Mouse (Mus musculus) midbrain, embryonic 16.5 days (tissue): Measurements from ENCODE around the gene Hnrnpa0. TPM values are rescaled to one million over a fixed set of nuclear protein-coding genes. Genes with fewer than 3 reads are reported as not detected.

ENCODE experiments used
- ATAC-seq: fragments of 200-750 bp; cut with Nextera tagmentation; 2 replicates; pipeline ENCODE4 v1.8.0; 2017; ENCODE audit warnings: moderate TSS enrichment
- H3K27ac ChIP-seq: fragments of 300-500 bp; sonication (generic); 2 replicates; pipeline ENCODE4 v1.5.1; 2014; ENCODE audit warnings: mild to moderate bottlenecking, low read length, mixed read lengths
- H3K27me3 ChIP-seq: fragments of 300-500 bp; sonication (generic); 2 replicates; pipeline ENCODE4 v1.6.1; 2014; ENCODE audit warnings: low read depth, low read length, mixed read lengths; ENCODE audit not compliant: control insufficient read depth, insufficient read depth
- H3K36me3 ChIP-seq: fragments of 300-500 bp; sonication (generic); 2 replicates; pipeline ENCODE4 v1.6.1; 2014; ENCODE audit warnings: mild to moderate bottlenecking, low read length, moderate library complexity, mixed read lengths; ENCODE audit not compliant: control insufficient read depth, insufficient read depth
- H3K4me1 ChIP-seq: fragments of 300-500 bp; sonication (generic); 2 replicates; pipeline ENCODE4 v1.6.1; 2014; ENCODE audit warnings: mild to moderate bottlenecking, low read length, mixed read lengths; ENCODE audit not compliant: control insufficient read depth, insufficient read depth
- H3K4me2 ChIP-seq: fragments of 300-500 bp; sonication (generic); 2 replicates; pipeline ENCODE4 v1.6.1; 2014; ENCODE audit warnings: mild to moderate bottlenecking, low read length, mixed read lengths
- H3K4me3 ChIP-seq: fragments of 300-500 bp; sonication (generic); 2 replicates; pipeline ENCODE4 v1.5.1; 2014; ENCODE audit warnings: low read depth, mild to moderate bottlenecking, low read length, moderate library complexity, mixed read lengths
- H3K9ac ChIP-seq: fragments of 300-500 bp; sonication (generic); 2 replicates; pipeline ENCODE4 v1.6.1; 2014; ENCODE audit warnings: low read depth, low read length, mixed read lengths
- H3K9me3 ChIP-seq: fragments of 300-500 bp; sonication (generic); replicated peaks from 2 replicates; pipeline ENCODE4 v1.6.1; 2014; ENCODE audit warnings: mild to moderate bottlenecking, low read length, mixed read lengths; ENCODE audit not compliant: control insufficient read depth, poor library complexity, severe bottlenecking
- WGBS: fragments of 180-500 bp; shearing (Covaris S2); extraction: QIAGEN DNeasy Blood & Tissue Kit; methylation state at CpG from one replicate; pipeline ENCODE4 v1.1.7; 2014; 5-methylcytosine and 5-hydroxymethylcytosine counted together
- polyA plus RNA-seq: library from polyadenylated mRNA; unstranded; fragments of >200 nt; fragmentation: Nextera tagmentation; extraction: Ambion mirVana; gene quantifications from 2 replicates; pipeline ENCODE4 v1.2.1, GENCODE M21; 2015

The Hnrnpa0 gene
- polyA plus RNA-seq, 1 experiment from 2014 or later, result 46.5 TPM

DNA sequence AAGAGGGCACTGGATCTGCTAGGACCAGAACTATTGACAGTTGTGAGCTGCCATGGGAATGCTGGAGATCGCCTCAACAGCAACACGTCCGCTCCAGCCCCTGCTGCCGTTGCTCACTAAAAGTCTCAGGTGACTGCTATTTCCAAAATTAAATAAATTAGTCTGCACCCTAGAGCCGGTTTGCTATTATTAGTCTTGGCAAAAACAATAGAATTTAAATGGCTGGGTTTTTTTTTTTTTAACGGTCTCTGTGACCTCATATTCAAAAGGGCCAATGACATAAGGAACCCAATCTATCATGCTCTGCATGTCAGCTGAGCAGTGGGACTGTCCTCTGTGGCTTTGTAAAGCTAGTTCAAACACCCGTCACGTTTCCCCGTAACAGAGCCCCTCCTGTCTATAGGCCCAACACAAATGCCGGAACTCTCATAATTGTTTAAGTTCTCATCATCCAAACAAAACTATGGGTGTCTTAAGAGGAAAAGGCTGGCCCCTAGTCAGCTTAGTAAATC, 5.5 kb downstream of the Hnrnpa0 start:
- Histone ChIP-seq H3K9ac (no peak overlapping the region), H3K27me3 (no peaks in the 10 kb centered on the region), H3K4me3 (no peak overlapping the region), H3K27ac (no peak overlapping the region), H3K36me3 (0 out of 2 replicates have a peak, but pooled peaks cover 2% of the 10 kb centered on the region), H3K9me3 (no peaks in the 10 kb centered on the region), H3K4me1 (peaks cover 21% of the 10 kb centered on the region), H3K4me2 (no peak overlapping the region)
- ATAC-seq, result no peak
- 65% methylated on average over 10 of the region's 10 CpGs for WGBS

DNA sequence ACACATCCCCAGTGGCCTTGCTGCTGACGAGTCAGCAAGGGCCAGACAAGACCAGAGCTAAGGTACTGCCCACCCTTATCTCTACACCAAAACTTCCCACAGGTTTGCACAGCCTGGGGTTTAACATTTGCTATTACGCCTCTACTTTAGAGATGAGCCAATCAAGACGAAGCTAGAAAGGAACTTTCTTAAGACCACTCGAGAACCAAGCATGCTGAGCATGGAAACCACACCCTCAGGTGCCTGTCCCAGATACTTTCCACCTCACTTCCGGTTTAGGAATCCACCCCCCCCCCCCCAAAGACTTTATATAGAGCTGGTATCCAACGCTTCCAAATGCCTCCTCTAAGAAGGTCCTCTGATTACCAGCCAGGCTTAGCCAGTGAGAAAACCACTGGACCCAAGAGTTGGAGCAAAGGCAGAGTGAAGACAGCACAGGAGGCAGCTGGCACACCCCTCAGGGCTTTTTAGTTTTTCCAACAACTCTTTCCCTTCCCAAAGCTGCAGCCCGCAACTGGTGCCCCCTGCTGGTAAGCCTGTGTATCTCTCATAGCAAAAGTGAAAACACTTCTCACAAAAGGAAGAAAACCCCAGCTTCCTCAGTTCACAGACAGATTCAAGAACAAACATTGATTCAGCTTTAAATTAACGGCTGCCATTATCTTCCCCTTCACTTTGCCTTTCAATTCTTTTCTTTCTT, 10.9 kb downstream of the Hnrnpa0 start:
- H3K27me3 ChIP-seq, result no peaks in the 10 kb centered on the region
- H3K4me3 ChIP-seq, result no peak overlapping the region
- H3K4me2 ChIP-seq, result no peak overlapping the region
- no peaks in the 10 kb centered on the region for H3K9me3 ChIP-seq
- peaks cover 6% of the 10 kb centered on the region; the same call in 1 of the 2 replicates for H3K4me1 ChIP-seq
- no peak overlapping the region for H3K9ac ChIP-seq
- WGBS, result 72% methylated on average over 8 of the region's 8 CpGs
- no peak overlapping the region for H3K27ac ChIP-seq
- ATAC-seq, result no peak
- H3K36me3 ChIP-seq, result no peaks in the 10 kb centered on the region

DNA sequence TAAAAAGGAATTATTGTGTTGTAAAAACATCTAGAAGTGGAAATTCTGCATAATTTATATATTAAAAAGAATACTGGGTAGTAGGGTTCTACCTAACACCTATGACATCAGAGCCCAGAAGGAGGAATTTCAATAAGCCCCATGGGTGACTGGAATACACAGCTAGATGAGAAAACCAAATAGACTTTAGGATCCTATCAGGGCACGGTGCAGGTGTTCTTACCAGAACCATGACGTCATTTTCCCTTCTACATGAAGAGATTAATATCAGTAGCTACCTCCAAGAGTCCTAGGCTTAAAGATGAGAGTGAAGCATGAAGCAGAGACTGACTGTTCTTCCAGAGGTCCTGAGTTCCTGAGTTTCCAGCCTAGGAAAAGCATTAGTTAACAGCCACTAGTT, 11.6 kb downstream of the Hnrnpa0 start:
- WGBS, result 93% methylated on average over 2 of the region's 2 CpGs
- ATAC-seq, result no peak

GRCm38 (mm10) chr13:58115227-58115626, 13.1 kb downstream of the Hnrnpa0 start:
- no peak for ATAC-seq
- Histone ChIP-seq H3K9ac (no peak overlapping the region), H3K4me2 (no peak overlapping the region), H3K36me3 (no peaks in the 10 kb centered on the region), H3K4me3 (no peak overlapping the region), H3K27ac (no peak overlapping the region), H3K4me1 (peaks cover 20% of the 10 kb centered on the region), H3K27me3 (no peaks in the 10 kb centered on the region), H3K9me3 (no peaks in the 10 kb centered on the region)
- WGBS, result 71% methylated on average over 13 of the region's 13 CpGs

More for the DNA sequence above, 11.6 kb downstream of the Hnrnpa0 start:
- Histone ChIP-seq H3K9ac (no peak overlapping the region), H3K4me2 (no peak overlapping the region), H3K36me3 (no peaks in the 10 kb centered on the region), H3K27me3 (no peaks in the 10 kb centered on the region), H3K4me3 (no peak overlapping the region), H3K27ac (no peak overlapping the region), H3K4me1 (peaks cover 13% of the 10 kb centered on the region), H3K9me3 (no peaks in the 10 kb centered on the region)

GRCm38 (mm10) chr13:58113061-58113900, 15.1 kb downstream of the Hnrnpa0 start, which contains the start of gene Klhl3:
Gene Klhl3 (minus strand): TSS chr13:58113592.
- Histone ChIP-seq H3K4me2 (peak within 1 kb of the TSS; percentile 86), H3K9ac (peak within 1 kb of the TSS; percentile 82), H3K27me3 (no peaks in the 10 kb centered on the region), H3K36me3 (no peaks in the 10 kb centered on the region), H3K4me1 (peaks cover 25% of the 10 kb centered on the region), H3K27ac (peak within 1 kb of the TSS; percentile 96), H3K4me3 (peak within 1 kb of the TSS; percentile 63), H3K9me3 (no peaks in the 10 kb centered on the region)
- ATAC-seq, result peak; percentile 93
- under 1% methylated on average over 35 of the region's 35 CpGs for WGBS

DNA sequence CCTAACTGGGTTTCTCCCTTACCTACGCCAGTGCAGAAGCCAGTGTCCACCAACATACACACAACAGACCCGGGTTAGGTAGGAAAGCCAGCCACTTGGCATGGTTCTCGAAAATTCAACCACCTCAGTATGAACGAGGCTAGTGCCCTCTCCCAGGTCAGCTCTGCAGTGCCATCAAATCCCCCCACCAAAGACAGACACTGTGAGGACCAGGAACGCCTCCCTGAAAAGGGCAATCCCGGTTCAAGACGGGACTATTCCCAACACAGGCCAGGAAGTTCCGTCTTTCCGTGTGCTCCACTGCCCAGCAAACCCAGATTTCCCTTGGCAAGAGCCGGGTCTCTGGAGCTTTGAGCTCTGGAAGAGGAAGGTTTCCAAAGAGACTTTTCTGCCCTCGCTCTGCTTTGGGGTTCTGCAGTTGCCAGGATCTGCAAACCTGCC, 15.7 kb downstream of the Hnrnpa0 start:
- no peaks in the 10 kb centered on the region for H3K9me3 ChIP-seq
- WGBS, result 11% methylated on average over 11 of the region's 11 CpGs
- ATAC-seq, result 0 out of 2 replicates have a peak, but pooled peaks have one; percentile 6
- no peaks in the 10 kb centered on the region for H3K36me3 ChIP-seq
- H3K9ac ChIP-seq, result peak overlapping the region; percentile 82
- H3K27me3 ChIP-seq, result no peaks in the 10 kb centered on the region
- H3K27ac ChIP-seq, result peak overlapping the region; percentile 96
- H3K4me3 ChIP-seq, result peak overlapping the region; percentile 63
- H3K4me2 ChIP-seq, result peak overlapping the region; percentile 86
- peaks cover 25% of the 10 kb centered on the region for H3K4me1 ChIP-seq

DNA sequence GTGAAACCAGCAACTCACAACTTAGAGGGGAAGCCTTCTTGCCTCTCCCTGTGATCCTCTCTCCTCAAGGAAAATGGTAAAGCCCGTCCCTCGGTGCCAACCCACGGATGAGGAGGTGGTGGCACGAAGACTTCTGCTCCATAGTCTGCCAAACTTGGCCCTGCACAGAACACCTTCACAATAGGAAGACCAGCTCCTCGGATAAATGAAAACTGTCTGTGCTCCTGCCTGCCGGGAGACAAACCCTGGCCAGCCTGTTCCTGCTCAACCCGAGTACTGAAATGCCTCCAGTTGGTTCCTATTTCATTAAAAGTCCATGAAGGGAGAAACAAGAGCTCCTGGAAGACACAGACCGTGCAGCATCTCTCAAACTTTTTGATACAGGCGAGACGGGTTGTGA, 16.2 kb downstream of the Hnrnpa0 start:
- Histone ChIP-seq H3K27me3 (no peaks in the 10 kb centered on the region), H3K9ac (peak overlapping the region; percentile 82), H3K4me1 (peaks cover 25% of the 10 kb centered on the region), H3K27ac (peak overlapping the region; percentile 96), H3K36me3 (no peaks in the 10 kb centered on the region), H3K4me2 (peak overlapping the region; percentile 86), H3K9me3 (no peaks in the 10 kb centered on the region), H3K4me3 (peak overlapping the region; percentile 63)
- WGBS, result 60% methylated on average over 10 of the region's 10 CpGs
- ATAC-seq, result no peak

- no peaks in the 10 kb centered on the region for H3K36me3 ChIP-seq
- no peaks in the 10 kb centered on the region for H3K9me3 ChIP-seq
- no peak for ATAC-seq
- peak overlapping the region; percentile 86 for H3K4me2 ChIP-seq
- H3K4me1 ChIP-seq, result peaks cover 25% of the 10 kb centered on the region
- H3K27me3 ChIP-seq, result no peaks in the 10 kb centered on the region
- 95% methylated on average over 6 of the region's 6 CpGs for WGBS
- H3K4me3 ChIP-seq, result no peak overlapping the region
- no peak overlapping the region for H3K27ac ChIP-seq
- H3K9ac ChIP-seq, result no peak overlapping the region
Measured at GRCm38 (mm10) chr13:58111306-58111705, 17.1 kb downstream of the Hnrnpa0 start.
